Mouse (Mus musculus) embryonic fibroblast, embryonic 13.5 days (primary cell): ENCODE results near the gene H3f3a.

Source experiments
- CTCF ChIP-seq: IDR thresholded peaks from 2 replicates; pipeline ENCODE4 v1.5.1; 2011; ENCODE audit warnings: mild to moderate bottlenecking, control low read depth, low read length, moderate library complexity, borderline replicate concordance; ENCODE audit not compliant: insufficient read depth
- POLR2A ChIP-seq: IDR thresholded peaks from 2 replicates; pipeline ENCODE4 v1.6.1; 2011; ENCODE audit warnings: low read depth, mild to moderate bottlenecking, control low read depth, low read length, moderate library complexity

DNA sequence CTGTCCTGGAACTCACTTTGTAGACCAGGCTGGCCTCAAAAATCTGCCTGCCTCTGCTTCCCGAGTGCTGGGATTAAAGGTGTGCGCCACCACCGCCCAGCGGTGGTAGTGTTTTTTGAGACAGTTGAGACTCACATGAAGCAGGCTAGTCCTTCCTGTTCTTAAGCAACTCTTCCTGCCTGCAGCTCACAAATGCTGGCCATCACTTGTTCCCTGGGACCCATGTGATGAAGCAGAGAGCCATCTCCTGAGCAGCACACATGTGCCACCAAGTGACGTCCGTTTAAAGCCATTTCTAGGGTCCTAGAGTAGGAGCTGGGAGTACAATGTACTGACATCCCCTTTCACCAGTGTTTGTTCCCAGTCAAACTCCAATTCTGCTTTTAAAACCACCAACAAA, 9.9 kb downstream of the H3f3a start:
- TF ChIP-seq POLR2A: no peak
- TF ChIP-seq CTCF: no peak
